Mouse (Mus musculus) CH12.LX (cell line): ENCODE measurements at regions not wholly inside any gene's neighbourhood (a gene's known extent, or its start where the extent isn't known, plus 50 kb on each side); places are given as distances from the start of the nearest gene placed in this dataset.

Experiments used
- CHD2 ChIP-seq: IDR thresholded peaks from 2 replicates; pipeline ENCODE4 v1.6.1; 2011; ENCODE audit warnings: low read length, improper control_type of control experiment
- CTCF ChIP-seq, 2 experiments: IDR thresholded peaks in 1 of 2; conservative IDR thresholded peaks in 1 of 2; 2 replicates each; pipeline ENCODE4 v1.5.1; 2011 to 2012; ENCODE audit warnings: low read depth in 2 of 2, low read length in 2 of 2, improper control_type of control experiment in 1 of 2, inconsistent platforms in 1 of 2, mild to moderate bottlenecking in 1 of 2, moderate library complexity in 1 of 2
- GABPA ChIP-seq: IDR thresholded peaks from 2 replicates; pipeline ENCODE4 v1.6.1; 2012; ENCODE audit warnings: low read depth, low read length, improper control_type of control experiment, inconsistent platforms; ENCODE audit not compliant: insufficient replicate concordance
- MAFK ChIP-seq: IDR thresholded peaks from 2 replicates; pipeline ENCODE4 v1.6.1; 2011; ENCODE audit warnings: low read length, improper control_type of control experiment; ENCODE audit not compliant: insufficient replicate concordance
- MEF2A ChIP-seq: IDR thresholded peaks from 2 replicates; pipeline ENCODE4 v1.6.1; 2014; ENCODE audit warnings: low read depth, mild to moderate bottlenecking, inconsistent platforms, low read length, improper control_type of control experiment, borderline replicate concordance
- RCOR1 ChIP-seq: conservative IDR thresholded peaks from 2 replicates; pipeline ENCODE4 v1.6.1; 2012; ENCODE audit warnings: low read depth, mild to moderate bottlenecking, inconsistent platforms, low read length, improper control_type of control experiment
- SIN3A ChIP-seq: IDR thresholded peaks from 2 replicates; pipeline ENCODE4 v1.6.1; 2012; ENCODE audit warnings: low read length, improper control_type of control experiment, inconsistent platforms
- SMC3 ChIP-seq: IDR thresholded peaks from 2 replicates; pipeline ENCODE4 v1.6.1; 2011; ENCODE audit warnings: low read depth, low read length, improper control_type of control experiment
- UBTF ChIP-seq: IDR thresholded peaks from 2 replicates; pipeline ENCODE4 v1.6.1; 2012; ENCODE audit warnings: low read depth, mild to moderate bottlenecking, inconsistent platforms, low read length, improper control_type of control experiment, moderate library complexity
- USF1 ChIP-seq: IDR thresholded peaks from 2 replicates; pipeline ENCODE4 v1.6.1; 2014; ENCODE audit warnings: low read depth, mild to moderate bottlenecking, inconsistent platforms, low read length, improper control_type of control experiment
- ZKSCAN1 ChIP-seq: IDR thresholded peaks from 2 replicates; pipeline ENCODE4 v1.6.1; 2012; ENCODE audit warnings: low read depth, inconsistent platforms, low read length, improper control_type of control experiment, borderline replicate concordance

DNA sequence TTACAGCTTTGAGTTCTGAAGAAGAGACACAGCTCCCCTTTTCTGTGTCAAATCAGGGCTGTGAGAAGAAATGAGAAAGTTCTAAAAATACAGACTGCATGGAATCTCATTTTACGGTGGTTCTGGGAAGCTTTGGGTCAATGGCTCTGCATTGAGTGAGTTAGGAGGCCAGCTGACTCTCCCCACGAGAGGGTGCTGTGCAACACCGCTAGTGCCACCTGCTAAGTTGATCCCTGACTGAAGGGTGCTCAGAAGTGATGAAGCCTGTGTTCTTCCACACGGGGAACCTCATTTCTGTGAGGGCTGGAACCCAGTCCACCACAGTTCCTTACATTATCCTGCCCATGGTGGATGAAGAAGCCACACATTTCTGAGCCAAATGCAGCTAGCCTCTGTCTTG, 159.5 kb upstream of the Eef2kmt start:
- no peak for TF ChIP-seq UBTF
- TF ChIP-seq CHD2, result no peak
- no peak for TF ChIP-seq SIN3A
- TF ChIP-seq GABPA, result no peak
- peak in 1 of 2 experiments; percentile 70; a peak in 2 of 4 replicates for TF ChIP-seq CTCF (conservative IDR thresholded peaks at IDR 0.05 in 1 of 2, IDR thresholded peaks at IDR 0.05 in 1 of 2; ENCODE audit: low read depth in 2 of 2, low read length in 2 of 2)
- peak; percentile 69 for TF ChIP-seq SMC3
- TF ChIP-seq USF1, result no peak
- TF ChIP-seq MAFK, result no peak
- TF ChIP-seq ZKSCAN1, result no peak
- TF ChIP-seq MEF2A, result no peak
- TF ChIP-seq RCOR1, result no peak
